Comparison of ENCODE assay signal across 10 mouse cellular contexts in the genomic region with DNA sequence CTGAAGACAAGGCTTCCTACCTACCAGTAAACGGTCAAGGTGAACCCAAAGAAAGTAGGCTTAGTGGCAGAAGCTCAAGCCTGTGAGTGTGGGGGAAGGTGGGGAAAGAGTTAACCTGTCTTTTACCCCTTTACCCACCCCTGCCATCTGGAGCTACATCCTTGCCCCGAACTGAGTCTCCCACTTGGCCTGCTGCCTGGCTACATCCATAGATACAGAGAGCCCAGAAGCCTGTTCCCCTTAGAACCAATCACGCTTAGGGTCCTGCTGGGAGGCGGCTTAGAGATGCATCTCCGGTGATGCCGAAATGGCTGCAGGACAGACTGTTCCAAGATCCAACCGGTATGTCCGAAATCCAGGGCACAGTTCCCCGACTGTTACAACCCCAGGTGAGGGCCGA. TPM values are rescaled to one million over a fixed set of nuclear protein-coding genes. Genes with fewer than 3 reads are reported as not detected.
DNase-seq lines count a peak whose midpoint lies in the region; ATAC-seq and TF ChIP-seq lines count a peak whose summit lies in the region.
"Had no signal": no experiment of that assay in that cellular context is flagged by ENCODE, and none has a peak within 500 bp of the region (broad histone marks: within the 10 kb centered on the region; RNA-seq: fewer than 3 reads in every experiment).

No protein-coding gene starts in this region.

- H3K27me3 ChIP-seq in kidney, embryonic 15.5 days: peaks cover 63% of the 10 kb centered on the region
- H3K27me3 ChIP-seq in embryonic facial prominence, embryonic 12.5 days: peaks cover 56% of the 10 kb centered on the region
- peaks cover 18% of the 10 kb centered on the region for H3K27me3 ChIP-seq in hindbrain, postnatal 0 days (ENCODE audit: insufficient read depth, low read length)
- peaks cover 12% of the 10 kb centered on the region; the same call in 1 of the 2 replicates for H3K27me3 ChIP-seq in midbrain, postnatal 0 days (ENCODE audit: insufficient read depth, low read length)

- DNase-seq in kidney, postnatal 4 days: no peak
- peak; percentile 47 for DNase-seq in hindbrain, postnatal 0 days (ENCODE audit: low spot score)
- DNase-seq in midbrain, postnatal 0 days (ENCODE audit: low spot score): peak; percentile 47
- no peak for DNase-seq in spleen, adult 12 weeks (ENCODE audit: low spot score)
- DNase-seq in urinary bladder, adult 2 months (ENCODE audit: low spot score): no peak
- DNase-seq in layer of hippocampus, adult 18-20 months (ENCODE audit: low spot score in 2 of 2): no peak

- peak overlapping the region; percentile 96 for H3K4me2 ChIP-seq in kidney, embryonic 15.5 days
- peak overlapping the region; percentile 95 for H3K4me2 ChIP-seq in embryonic facial prominence, embryonic 12.5 days (replicated peaks)
- peak overlapping the region; percentile 91 for H3K4me2 ChIP-seq in hindbrain, postnatal 0 days (ENCODE audit: low read depth, low read length)
- H3K4me2 ChIP-seq in midbrain, postnatal 0 days (ENCODE audit: low read depth, low read length, poor library complexity, severe bottlenecking): peak overlapping the region; percentile 96

- H3K9ac ChIP-seq in kidney, embryonic 15.5 days: peak overlapping the region; percentile 44; the same call in 1 of the 2 replicates
- H3K9ac ChIP-seq in embryonic facial prominence, embryonic 12.5 days: peak overlapping the region; percentile 56; the same call in 1 of the 2 replicates
- H3K9ac ChIP-seq in hindbrain, postnatal 0 days (replicated peaks; ENCODE audit: low read length): no peak overlapping the region
- no peak overlapping the region for H3K9ac ChIP-seq in midbrain, postnatal 0 days (replicated peaks; ENCODE audit: low read length, poor library complexity, severe bottlenecking)

- peak overlapping the region; percentile 63 for H3K4me3 ChIP-seq in kidney, embryonic 15.5 days (replicated peaks)
- H3K4me3 ChIP-seq in embryonic facial prominence, embryonic 12.5 days: peak overlapping the region; percentile 60
- peak overlapping the region; percentile 62 for H3K4me3 ChIP-seq in hindbrain, postnatal 0 days (ENCODE audit: low read length)
- peak overlapping the region; percentile 67 for H3K4me3 ChIP-seq in midbrain, postnatal 0 days (ENCODE audit: low read depth, low read length)
- H3K4me3 ChIP-seq: myocyte had no signal

- no peak overlapping the region for H3K27ac ChIP-seq in kidney, embryonic 15.5 days
- H3K27ac ChIP-seq in embryonic facial prominence, embryonic 12.5 days: no peak overlapping the region
- no peak overlapping the region for H3K27ac ChIP-seq in hindbrain, postnatal 0 days
- no peak overlapping the region for H3K27ac ChIP-seq in midbrain, postnatal 0 days (ENCODE audit: low read depth, low read length)

- WGBS in kidney, embryonic 15.5 days: 4% methylated on average over 10 of the region's 10 CpGs
- 6% methylated on average over 10 of the region's 10 CpGs for WGBS in embryonic facial prominence, embryonic 12.5 days
- WGBS in hindbrain, postnatal 0 days: 7% methylated on average over 10 of the region's 10 CpGs
- 8% methylated on average over 10 of the region's 10 CpGs for WGBS in midbrain, postnatal 0 days

- TF ChIP-seq CTCF in hindbrain, postnatal 0 days (IDR thresholded peaks at IDR 0.05; ENCODE audit: low read depth): no peak
- TF ChIP-seq CTCF in midbrain, postnatal 0 days (IDR thresholded peaks at IDR 0.05): no peak

- ATAC-seq in kidney, embryonic 15.5 days (replicated peaks; ENCODE audit: low FRiP score): no peak
- ATAC-seq in embryonic facial prominence, embryonic 12.5 days (ENCODE audit: insufficient number of reproducible peaks, insufficient read depth, low FRiP score, low TSS enrichment): no peak
- no peak for ATAC-seq in hindbrain, postnatal 0 days
- no peak for ATAC-seq in midbrain, postnatal 0 days (ENCODE audit: low FRiP score)

- peaks cover 38% of the 10 kb centered on the region for H3K4me1 ChIP-seq in kidney, embryonic 15.5 days
- peaks cover 18% of the 10 kb centered on the region for H3K4me1 ChIP-seq in embryonic facial prominence, embryonic 12.5 days
- no peaks in the 10 kb centered on the region; the same call in 1 of the 2 replicates for H3K4me1 ChIP-seq in hindbrain, postnatal 0 days (ENCODE audit: insufficient read depth, low read length)
- peaks cover 3% of the 10 kb centered on the region; the same call in 1 of the 2 replicates for H3K4me1 ChIP-seq in midbrain, postnatal 0 days (ENCODE audit: insufficient read depth, low read length)

- H3K9me3 ChIP-seq in kidney, embryonic 15.5 days (replicated peaks): no peaks in the 10 kb centered on the region
- no peaks in the 10 kb centered on the region for H3K9me3 ChIP-seq in embryonic facial prominence, embryonic 12.5 days
- H3K9me3 ChIP-seq in hindbrain, postnatal 0 days (ENCODE audit: low read length): no peaks in the 10 kb centered on the region
- no peaks in the 10 kb centered on the region for H3K9me3 ChIP-seq in midbrain, postnatal 0 days (ENCODE audit: low read length)

- H3K36me3 ChIP-seq in kidney, embryonic 15.5 days: no peaks in the 10 kb centered on the region
- no peaks in the 10 kb centered on the region for H3K36me3 ChIP-seq in embryonic facial prominence, embryonic 12.5 days
- no peaks in the 10 kb centered on the region for H3K36me3 ChIP-seq in hindbrain, postnatal 0 days (ENCODE audit: insufficient read depth, low read length)
- H3K36me3 ChIP-seq in midbrain, postnatal 0 days (ENCODE audit: insufficient read depth, low read length): no peaks in the 10 kb centered on the region

RNA-seq across cellular contexts. Expression of gene Chst8, which starts 1.5 kb away (rescaled TPM):
- 11.1 and 13.0 TPM in 2 replicates for polyA plus RNA-seq in kidney, embryonic 15.5 days (2015; fragmentation: Nextera tagmentation; extraction: Ambion mirVana)
- polyA plus RNA-seq in embryonic facial prominence, embryonic 12.5 days (2016; fragmentation: Nextera tagmentation; extraction: Ambion mirVana): 10.6 and 11.5 TPM in 2 replicates
- 27.8 and 38.6 TPM in 2 replicates for total RNA-seq in hindbrain, postnatal 0 days (2014; rRNA removed)
- polyA plus RNA-seq in hindbrain, postnatal 0 days (2015; fragmentation: Nextera tagmentation; extraction: Ambion mirVana): 9.8 and 10.0 TPM in 2 replicates
- 17.4 and 20.1 TPM in 2 replicates for total RNA-seq in midbrain, postnatal 0 days (2014; rRNA removed)
- polyA plus RNA-seq in midbrain, postnatal 0 days (2015; fragmentation: Nextera tagmentation; extraction: Ambion mirVana): 13.5 and 16.2 TPM in 2 replicates
- 3.1 and 3.5 TPM in 2 replicates for polyA plus RNA-seq in urinary bladder, adult 2 months (2012; rRNA removed)
- total RNA-seq in layer of hippocampus, adult 18-20 months (2021): 10 to 100 TPM; 27.6 to 44.7 TPM
- total RNA-seq: MEL had no signal
- polyA plus RNA-seq: myocyte had no signal

Comparison
In these comparisons a context has a peak if more than half of its experiments do, and no peak if none do; other contexts are left out.
1. H3K9ac ChIP-seq: peak in kidney, embryonic 15.5 days (single experiment) and embryonic facial prominence, embryonic 12.5 days (single experiment); none in hindbrain, postnatal 0 days (single experiment) and midbrain, postnatal 0 days (single experiment).
2. DNase-seq: peak in hindbrain, postnatal 0 days (single experiment) and midbrain, postnatal 0 days (single experiment); none in kidney, postnatal 4 days (0 of 2), spleen, adult 12 weeks (single experiment), urinary bladder, adult 2 months (single experiment) and layer of hippocampus, adult 18-20 months (0 of 2).
3. Peak in every context shown above with its lines, with median percentiles within 50 percentile points of each other: H3K4me2 ChIP-seq and H3K4me3 ChIP-seq.